Mouse (Mus musculus) liver, postnatal 0 days (tissue): ENCODE measurements around the gene Uhrf1.

Experiments used
- CTCF ChIP-seq: sonication (generic); IDR thresholded peaks from 2 replicates; pipeline ENCODE4 v1.5.1; 2016; ENCODE audit warnings: antibody characterized with exemption, low read depth
- EP300 ChIP-seq: IDR thresholded peaks from 2 replicates; pipeline ENCODE4 v1.6.1; 2016; ENCODE audit warnings: antibody characterized with exemption, low read depth, mild to moderate bottlenecking

- TF ChIP-seq CTCF (no peak), EP300 (no peak)
Measured at GRCm38 (mm10) chr17:56266271-56266670, 36.9 kb upstream of the Uhrf1 start.
